Mouse (Mus musculus) MEL (cell line): ENCODE measurements around the gene Pla2g2c. TPM values are rescaled to one million over a fixed set of nuclear protein-coding genes. Genes with fewer than 3 reads are reported as not detected.

Source experiments
- DNase-seq: peaks from one replicate; pipeline ENCODE4 v3.0.0; 2011; ENCODE audit warnings: low read depth, low spot score
- H3K27ac ChIP-seq: 2 replicates; pipeline ENCODE4 v1.5.1; 2012; ENCODE audit warnings: low read depth, mild to moderate bottlenecking, control low read depth, low read length, moderate library complexity; ENCODE audit not compliant: control insufficient read depth
- H3K27me3 ChIP-seq, 2 experiments: fragments of 150-350 bp in 1 of 2; sonication (generic) in 1 of 2; 2 replicates each; pipeline ENCODE4 v1.6.1; 2012; ENCODE audit warnings: low read length in 2 of 2, mild to moderate bottlenecking in 2 of 2, improper control_type of control experiment in 1 of 2, moderate library complexity in 1 of 2; ENCODE audit not compliant: insufficient read depth in 2 of 2, control insufficient read depth in 1 of 2
- H3K36me3 ChIP-seq, 2 experiments: 2 replicates each; pipeline ENCODE4 v1.6.1; 2012 to 2014; ENCODE audit warnings: low read length in 2 of 2, improper control_type of control experiment in 1 of 2, inconsistent platforms in 1 of 2, mild to moderate bottlenecking in 1 of 2; ENCODE audit not compliant: insufficient read depth in 2 of 2, control insufficient read depth in 1 of 2
- H3K4me1 ChIP-seq, 2 experiments: fragments of 150-350 bp in 1 of 2; sonication (generic) in 1 of 2; 2 replicates each; pipeline ENCODE4 v1.6.1; 2012; ENCODE audit warnings: low read length in 2 of 2, improper control_type of control experiment in 1 of 2, mild to moderate bottlenecking in 1 of 2; ENCODE audit not compliant: insufficient read depth in 2 of 2, control insufficient read depth in 1 of 2
- H3K4me3 ChIP-seq, 2 experiments: fragments of 150-350 bp in 1 of 2; sonication (generic) in 1 of 2; 2 replicates each; pipeline ENCODE4 v1.5.1; 2012; ENCODE audit warnings: low read depth in 2 of 2, low read length in 2 of 2, mild to moderate bottlenecking in 2 of 2, moderate library complexity in 2 of 2, control low read depth in 1 of 2, improper control_type of control experiment in 1 of 2; ENCODE audit not compliant: control insufficient read depth in 1 of 2, insufficient read depth in 1 of 2
- H3K79me2 ChIP-seq: 2 replicates; pipeline ENCODE4 v1.6.1; 2012; ENCODE audit warnings: mild to moderate bottlenecking, low read length, moderate library complexity; ENCODE audit not compliant: control insufficient read depth, poor library complexity, insufficient read depth
- H3K9ac ChIP-seq: 2 replicates; pipeline ENCODE4 v1.6.1; 2012; ENCODE audit warnings: low read depth, mild to moderate bottlenecking, control low read depth, low read length, moderate library complexity; ENCODE audit not compliant: control insufficient read depth, poor library complexity, severe bottlenecking
- H3K9me3 ChIP-seq: fragments of 150-350 bp; sonication (generic); replicated peaks from 2 replicates; pipeline ENCODE4 v1.6.1; 2012; ENCODE audit warnings: mild to moderate bottlenecking, low read length, improper control_type of control experiment, moderate library complexity; ENCODE audit not compliant: insufficient read depth
- BHLHE40 ChIP-seq: IDR thresholded peaks from 2 replicates; pipeline ENCODE4 v1.6.1; 2012; ENCODE audit warnings: low read depth, mild to moderate bottlenecking, inconsistent platforms, low read length, improper control_type of control experiment, borderline replicate concordance
- CHD1 ChIP-seq: IDR thresholded peaks from 2 replicates; pipeline ENCODE4 v1.6.1; 2012; ENCODE audit warnings: low read depth, mild to moderate bottlenecking, inconsistent platforms, low read length, improper control_type of control experiment
- CHD2 ChIP-seq: IDR thresholded peaks from 2 replicates; pipeline ENCODE4 v1.6.1; 2011; ENCODE audit warnings: low read length, improper control_type of control experiment
- E2F4 ChIP-seq: IDR thresholded peaks from 2 replicates; pipeline ENCODE4 v1.6.1; 2011; ENCODE audit warnings: low read depth, low read length, improper control_type of control experiment, borderline replicate concordance
- ELF1 ChIP-seq: IDR thresholded peaks from 2 replicates; pipeline ENCODE4 v1.6.1; 2014; ENCODE audit warnings: low read depth, mild to moderate bottlenecking, inconsistent platforms, low read length, improper control_type of control experiment, moderate library complexity
- EP300 ChIP-seq, 2 experiments: IDR thresholded peaks; 2 replicates each; pipeline ENCODE4 v1.6.1; 2011; ENCODE audit warnings: improper control_type of control experiment in 2 of 2, low read length in 2 of 2, low read depth in 1 of 2, mild to moderate bottlenecking in 1 of 2
- GATA1 ChIP-seq: IDR thresholded peaks from 2 replicates; pipeline ENCODE4 v1.6.1; 2011; ENCODE audit warnings: low read depth, low read length, improper control_type of control experiment
- HCFC1 ChIP-seq: IDR thresholded peaks from 2 replicates; pipeline ENCODE4 v1.6.1; 2012; ENCODE audit warnings: low read depth, mild to moderate bottlenecking, inconsistent platforms, low read length, improper control_type of control experiment, moderate library complexity
- JUND ChIP-seq: IDR thresholded peaks from 2 replicates; pipeline ENCODE4 v1.6.1; 2011; ENCODE audit warnings: low read depth, mild to moderate bottlenecking, improper control_type of control experiment, low read length
- KAT2A ChIP-seq: conservative IDR thresholded peaks from 2 replicates; pipeline ENCODE4 v1.6.1; 2012; ENCODE audit warnings: low read depth, low read length, improper control_type of control experiment, inconsistent platforms
- MAFK ChIP-seq: IDR thresholded peaks from 2 replicates; pipeline ENCODE4 v1.6.1; 2011; ENCODE audit warnings: low read depth, mild to moderate bottlenecking, low read length, improper control_type of control experiment, borderline replicate concordance
- MAZ ChIP-seq: IDR thresholded peaks from 2 replicates; pipeline ENCODE4 v1.6.1; 2012; ENCODE audit warnings: low read depth, mild to moderate bottlenecking, inconsistent platforms, low read length, improper control_type of control experiment
- MEF2A ChIP-seq: IDR thresholded peaks from 2 replicates; pipeline ENCODE4 v1.6.1; 2014; ENCODE audit warnings: low read depth, mild to moderate bottlenecking, inconsistent platforms, low read length, improper control_type of control experiment; ENCODE audit not compliant: poor library complexity, insufficient replicate concordance, severe bottlenecking; ENCODE audit errors: extremely low read depth
- MXI1 ChIP-seq: IDR thresholded peaks from 2 replicates; pipeline ENCODE4 v1.6.1; 2011; ENCODE audit warnings: mild to moderate bottlenecking, low read depth, low read length, improper control_type of control experiment
- MYC ChIP-seq: IDR thresholded peaks from 2 replicates; pipeline ENCODE4 v1.6.1; 2011; ENCODE audit warnings: low read depth, mild to moderate bottlenecking, low read length, improper control_type of control experiment, moderate library complexity
- NELFE ChIP-seq: IDR thresholded peaks from 2 replicates; pipeline ENCODE4 v1.6.1; 2011; ENCODE audit warnings: low read depth, low read length, improper control_type of control experiment
- POLR2A ChIP-seq, 2 experiments: IDR thresholded peaks; 2 replicates each; pipeline ENCODE4 v1.6.1; 2011 to 2012; ENCODE audit warnings: low read length in 2 of 2, mild to moderate bottlenecking in 2 of 2, control low read depth in 1 of 2, improper control_type of control experiment in 1 of 2, low read depth in 1 of 2, moderate library complexity in 1 of 2; ENCODE audit not compliant: control insufficient read depth in 1 of 2, insufficient read depth in 1 of 2, poor library complexity in 1 of 2
- POLR2AphosphoS2 ChIP-seq: IDR thresholded peaks from 2 replicates; pipeline ENCODE4 v1.6.1; 2011; ENCODE audit warnings: low read length, improper control_type of control experiment
- POLR2AphosphoS5 ChIP-seq: IDR thresholded peaks from 2 replicates; pipeline ENCODE4 v1.6.1; 2012; ENCODE audit warnings: low read depth, borderline replicate concordance, mild to moderate bottlenecking, inconsistent platforms, low read length, moderate library complexity, mixed read lengths
- SIN3A ChIP-seq: IDR thresholded peaks from 2 replicates; pipeline ENCODE4 v1.6.1; 2012; ENCODE audit warnings: low read length, improper control_type of control experiment, inconsistent platforms
- TBP ChIP-seq: IDR thresholded peaks from 2 replicates; pipeline ENCODE4 v1.8.0; 2011; ENCODE audit warnings: low read depth, low read length, improper control_type of control experiment
- TCF12 ChIP-seq: IDR thresholded peaks from 2 replicates; pipeline ENCODE4 v1.6.1; 2014; ENCODE audit warnings: low read depth, mild to moderate bottlenecking, inconsistent platforms, low read length, improper control_type of control experiment, moderate library complexity
- UBTF ChIP-seq: IDR thresholded peaks from 2 replicates; pipeline ENCODE4 v1.6.1; 2012; ENCODE audit warnings: low read depth, mild to moderate bottlenecking, inconsistent platforms, low read length, improper control_type of control experiment, moderate library complexity, borderline replicate concordance; ENCODE audit not compliant: insufficient read depth
- USF1 ChIP-seq: IDR thresholded peaks from 2 replicates; pipeline ENCODE4 v1.6.1; 2014; ENCODE audit warnings: low read depth, mild to moderate bottlenecking, inconsistent platforms, low read length, improper control_type of control experiment, moderate library complexity
- USF2 ChIP-seq, 2 experiments: IDR thresholded peaks; 2 replicates each; pipeline ENCODE4 v1.6.1; 2011 to 2012; ENCODE audit warnings: improper control_type of control experiment in 2 of 2, low read length in 2 of 2, borderline replicate concordance in 1 of 2, inconsistent platforms in 1 of 2, low read depth in 1 of 2, mild to moderate bottlenecking in 1 of 2; ENCODE audit not compliant: insufficient read depth in 1 of 2
- ZC3H11A ChIP-seq: IDR thresholded peaks from 2 replicates; pipeline ENCODE4 v1.6.1; 2012; ENCODE audit warnings: low read depth, mild to moderate bottlenecking, inconsistent platforms, low read length, improper control_type of control experiment
- ZKSCAN1 ChIP-seq: IDR thresholded peaks from 2 replicates; pipeline ENCODE4 v1.6.1; 2012; ENCODE audit warnings: low read depth, mild to moderate bottlenecking, inconsistent platforms, low read length, improper control_type of control experiment, moderate library complexity
- ZMIZ1 ChIP-seq: IDR thresholded peaks from 2 replicates; pipeline ENCODE4 v1.6.1; 2012; ENCODE audit warnings: low read depth, mild to moderate bottlenecking, inconsistent platforms, low read length, improper control_type of control experiment, moderate library complexity
- ZNF384 ChIP-seq: IDR thresholded peaks from 2 replicates; pipeline ENCODE4 v1.6.1; 2012; ENCODE audit warnings: low read depth, mild to moderate bottlenecking, inconsistent platforms, low read length, improper control_type of control experiment
- polyA plus RNA-seq, 2 experiments: library from polyadenylated mRNA; stranded (reverse) in 1 of 2; unstranded in 1 of 2; fragments of >175 nt in 1 of 2; fragments of >200 nt in 1 of 2; gene quantifications; 2 replicates each; pipeline versions ENCODE4 v1.2.1 to v1.2.4; 2012; ENCODE audit warnings: low replicate concordance in 2 of 2, low read depth in 1 of 2; ENCODE audit not compliant: insufficient read length in 2 of 2, insufficient read depth in 1 of 2, missing spikeins in 1 of 2
- total RNA-seq: library from RNA; depleted of rRNA; stranded (reverse); fragments of 300-350 nt; gene quantifications from 2 replicates; pipeline ENCODE4 v1.2.3, GENCODE M21; 2012

The Pla2g2c gene
- total and polyA plus RNA-seq, 3 experiments = not detected

DNA sequence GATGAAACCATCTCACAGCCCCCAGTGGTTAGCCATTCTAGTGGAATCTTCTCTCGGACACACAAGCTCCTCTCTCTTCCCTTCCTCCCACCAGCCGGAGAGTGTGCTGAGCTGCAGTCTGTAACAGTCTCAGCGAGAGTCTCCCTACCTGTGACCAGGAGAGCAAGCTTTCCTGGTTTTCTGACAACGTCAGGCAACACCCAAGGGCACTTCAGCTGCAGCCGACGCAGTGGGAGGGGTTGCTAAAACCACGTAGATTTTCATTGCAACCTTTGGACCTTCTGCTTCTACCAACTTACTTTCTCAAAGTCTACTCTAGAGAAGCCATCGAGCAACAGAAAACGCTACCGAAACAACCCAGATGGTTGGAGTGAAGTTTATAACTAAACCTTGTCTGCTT, 47.4 kb downstream of the Pla2g2c start:
- no peaks in the 10 kb centered on the region for H3K79me2 ChIP-seq
- no peaks in the 10 kb centered on the region for H3K27me3 ChIP-seq

DNA sequence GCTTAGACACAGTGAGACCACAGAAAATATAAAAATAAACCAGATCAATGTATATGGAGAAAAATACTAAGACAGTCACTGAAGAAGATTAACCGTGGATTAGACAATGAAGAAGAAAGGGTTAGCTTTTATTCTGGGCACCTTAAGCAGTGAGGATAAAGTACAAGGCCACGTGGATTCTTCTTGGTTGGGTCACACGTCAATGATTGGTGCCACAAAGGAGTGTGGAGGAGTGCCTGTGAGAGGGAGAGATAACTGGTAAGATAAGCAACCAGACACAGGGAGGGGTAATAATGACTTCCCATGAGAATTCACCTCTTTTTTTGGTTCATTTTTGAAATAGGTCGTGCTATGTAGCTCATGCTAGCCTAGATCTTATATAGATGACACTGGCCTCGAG, 47.8 kb downstream of the Pla2g2c start:
- Histone ChIP-seq H3K4me3 (no peak overlapping the region), H3K36me3 (no peaks in the 10 kb centered on the region), H3K27ac (no peak overlapping the region), H3K9ac (no peak overlapping the region), H3K9me3 (no peaks in the 10 kb centered on the region), H3K27me3 (no peaks in the 10 kb centered on the region), H3K79me2 (no peaks in the 10 kb centered on the region), H3K4me1 (no peaks in the 10 kb centered on the region)
- TF ChIP-seq E2F4 (no peak), ELF1 (no peak), CHD1 (no peak), USF1 (no peak), HCFC1 (no peak), SIN3A (no peak), ZMIZ1 (no peak), GATA1 (no peak), MAFK (no peak), EP300 (IDR thresholded peaks at IDR 0.05; ENCODE audit: low read depth in 1 of 2, low read length in 2 of 2) (no peak), UBTF (no peak), MAZ (no peak), MXI1 (no peak)
- no peak for DNase-seq

More for the DNA sequence above, 47.4 kb downstream of the Pla2g2c start:
- Histone ChIP-seq H3K4me3 (no peak overlapping the region), H3K27ac (no peak overlapping the region), H3K9ac (no peak overlapping the region), H3K4me1 (no peaks in the 10 kb centered on the region), H3K36me3 (no peaks in the 10 kb centered on the region), H3K9me3 (no peaks in the 10 kb centered on the region)
- TF ChIP-seq NELFE = no peak
- TF ChIP-seq E2F4 = no peak
- no peak for TF ChIP-seq POLR2A (IDR thresholded peaks at IDR 0.05; ENCODE audit: control insufficient read depth in 1 of 2, insufficient read depth in 1 of 2, low read depth in 1 of 2, low read length in 2 of 2, poor library complexity in 1 of 2)
- TF ChIP-seq POLR2AphosphoS5 = no peak
- no peak for TF ChIP-seq TCF12
- TF ChIP-seq ZMIZ1 = no peak
- TF ChIP-seq USF1 = no peak
- no peak for TF ChIP-seq POLR2AphosphoS2
- TF ChIP-seq ZKSCAN1 = no peak
- no peak for TF ChIP-seq ZC3H11A
- TF ChIP-seq ZNF384 = no peak
- TF ChIP-seq KAT2A = no peak
- TF ChIP-seq USF2 (IDR thresholded peaks at IDR 0.05; ENCODE audit: borderline replicate concordance in 1 of 2, insufficient read depth in 1 of 2, low read depth in 1 of 2, low read length in 2 of 2) = no peak
- TF ChIP-seq MEF2A = no peak
- no peak for TF ChIP-seq GATA1
- no peak for TF ChIP-seq TBP
- TF ChIP-seq MYC = no peak
- no peak for TF ChIP-seq CHD2
- no peak for TF ChIP-seq JUND
- no peak for TF ChIP-seq BHLHE40
- no peak for DNase-seq
